ENCODE assay signal across 11 mouse cellular contexts in genomic region chr10:39665071-39665502, GRCm38 (mm10). TPM values are rescaled to one million over a fixed set of nuclear protein-coding genes. Genes with fewer than 3 reads are reported as not detected.
DNase-seq lines count a peak whose midpoint lies in the region; ATAC-seq lines count a peak whose summit lies in the region.
"Had no signal": no experiment of that assay in that cellular context is flagged by ENCODE, and none has a peak within 500 bp of the region (broad histone marks: within the 10 kb centered on the region; RNA-seq: fewer than 3 reads in every experiment).

No protein-coding gene starts in this region.

- H3K27me3 ChIP-seq in heart, embryonic 13.5 days (replicated peaks), result no peaks in the 10 kb centered on the region
- H3K27me3 ChIP-seq in heart, embryonic 16.5 days (ENCODE audit: control insufficient read depth, insufficient read depth, low read length), result no peaks in the 10 kb centered on the region

- no peak; the same call in 1 of the 2 replicates for ATAC-seq in heart, embryonic 13.5 days (ENCODE audit: extremely low read depth, insufficient number of reproducible peaks, low FRiP score, low TSS enrichment)
- peak; percentile 55; the same call in 1 of the 2 replicates for ATAC-seq in heart, embryonic 16.5 days (replicated peaks; ENCODE audit: extremely low read depth, insufficient read depth, low FRiP score)

- no peak for DNase-seq in heart, adult 9 months (ENCODE audit: low spot score in 2 of 2)
- DNase-seq in CD4-positive, CD25-positive, alpha-beta regulatory T cell, adult 2 months (ENCODE audit: low read depth, low spot score), result peak; percentile 19
- DNase-seq in brain, adult 2 months (ENCODE audit: low read depth, low spot score), result peak; percentile 59
- no peak for DNase-seq in yolk sac, embryonic 10.5 days (ENCODE audit: low spot score)
- DNase-seq in thymus, postnatal 10 days (ENCODE audit: low spot score in 2 of 2), result no peak
- DNase-seq in layer of hippocampus, postnatal 25 days (ENCODE audit: extremely low spot score in 1 of 2, low spot score in 1 of 2), result no peak
- DNase-seq: kidney, adult 8-10 months; right cerebral cortex, postnatal 4 days had no signal

- peaks cover 44% of the 10 kb centered on the region for H3K4me1 ChIP-seq in heart, embryonic 13.5 days
- peaks cover 30% of the 10 kb centered on the region for H3K4me1 ChIP-seq in heart, embryonic 16.5 days (ENCODE audit: control insufficient read depth, insufficient read depth, low read length)

- 45% methylated on average over 4 of the region's 4 CpGs for WGBS in heart, embryonic 13.5 days
- 39% methylated on average over 4 of the region's 4 CpGs for WGBS in heart, embryonic 16.5 days

- no peak overlapping the region for H3K4me3 ChIP-seq in heart, embryonic 13.5 days
- H3K4me3 ChIP-seq in heart, embryonic 16.5 days (ENCODE audit: low read length), result no peak overlapping the region

- H3K27ac ChIP-seq in heart, embryonic 13.5 days (replicated peaks), result peak overlapping the region; percentile 80
- H3K27ac ChIP-seq in heart, embryonic 16.5 days (ENCODE audit: low read length), result peak overlapping the region; percentile 70

- H3K36me3 ChIP-seq in heart, embryonic 13.5 days, result peaks cover 15% of the 10 kb centered on the region
- H3K36me3 ChIP-seq in heart, embryonic 16.5 days (ENCODE audit: control insufficient read depth, insufficient read depth), result no peaks in the 10 kb centered on the region
- H3K36me3 ChIP-seq: G1E had no signal

- peak overlapping the region; percentile 28; the same call in 1 of the 2 replicates for H3K9ac ChIP-seq in heart, embryonic 13.5 days
- no peak overlapping the region for H3K9ac ChIP-seq in heart, embryonic 16.5 days (ENCODE audit: low read length)

- H3K4me2 ChIP-seq in heart, embryonic 13.5 days, result no peak overlapping the region
- H3K4me2 ChIP-seq in heart, embryonic 16.5 days (ENCODE audit: low read depth, low read length), result no peak overlapping the region

- no peaks in the 10 kb centered on the region for H3K9me3 ChIP-seq in heart, embryonic 13.5 days
- H3K9me3 ChIP-seq in heart, embryonic 16.5 days (replicated peaks; ENCODE audit: control insufficient read depth, low read length), result no peaks in the 10 kb centered on the region
- H3K9me3 ChIP-seq: G1E had no signal

RNA-seq across cellular contexts. Expression of gene Traf3ip2, which starts 52.4 kb away (rescaled TPM):
- polyA plus RNA-seq in heart, embryonic 13.5 days (2015; fragmentation: Nextera tagmentation; extraction: Ambion mirVana), result 10.1 and 10.3 TPM in 2 replicates
- 10.7 and 12.5 TPM in 2 replicates for polyA plus RNA-seq in heart, embryonic 16.5 days (2015; fragmentation: Nextera tagmentation; extraction: Ambion mirVana)
- total RNA-seq in layer of hippocampus, postnatal 25 days (2021), result 1 to 10 TPM; 1.9 to 2.0 TPM

Comparison
In these comparisons a context has a peak if more than half of its experiments do, and no peak if none do; other contexts are left out.
1. DNase-seq: peak in CD4-positive, CD25-positive, alpha-beta regulatory T cell, adult 2 months (single experiment) and brain, adult 2 months (single experiment); none in heart, adult 9 months (0 of 2), yolk sac, embryonic 10.5 days (single experiment), thymus, postnatal 10 days (0 of 2) and layer of hippocampus, postnatal 25 days (0 of 2).